Mouse (Mus musculus) gastrocnemius, adult 2 months (tissue): Measurements from ENCODE around the gene Ttll11. TPM values are rescaled to one million over a fixed set of nuclear protein-coding genes. Genes with fewer than 3 reads are reported as not detected.

Experiments
- DNase-seq: peaks from one replicate; pipeline ENCODE4 v3.0.0; 2022
- H3K27ac ChIP-seq: fragments of 200-600 bp; 2 replicates; pipeline ENCODE4 v1.8.1; 2022; ENCODE audit warnings: mild to moderate bottlenecking
- H3K4me3 ChIP-seq: fragments of 200-600 bp; 2 replicates; pipeline ENCODE4 v1.8.1; 2022; ENCODE audit warnings: mild to moderate bottlenecking, moderate library complexity
- CTCF ChIP-seq: fragments of 200-600 bp; IDR thresholded peaks from 2 replicates; pipeline ENCODE4 v1.8.1; 2022; ENCODE audit warnings: antibody characterized with exemption, mild to moderate bottlenecking, moderate library complexity
- intact Hi-C: fragments of 180-260 bp; cut with DNase I; formaldehyde crosslinking; loops from one replicate; pipeline ENCODE4 v1.15.1; 2025
- total RNA-seq, 2 experiments: library from RNA; stranded (reverse); gene quantifications; 2 replicates each; pipeline ENCODE4 v1.2.3; 2021

Ttll11 gene
- total RNA-seq, 2 experiments from 2014 or later: 3.0 to 3.4 TPM

- no peak overlapping the region for H3K27ac ChIP-seq
- no peak overlapping the region for H3K4me3 ChIP-seq
- DNase-seq: peak; percentile 61
- TF ChIP-seq CTCF: no peak
- intact Hi-C loops: no loop called here
Measured at GRCm38 (mm10) chr2:35884296-35884695, 95.4 kb downstream of the Ttll11 start.

DNA sequence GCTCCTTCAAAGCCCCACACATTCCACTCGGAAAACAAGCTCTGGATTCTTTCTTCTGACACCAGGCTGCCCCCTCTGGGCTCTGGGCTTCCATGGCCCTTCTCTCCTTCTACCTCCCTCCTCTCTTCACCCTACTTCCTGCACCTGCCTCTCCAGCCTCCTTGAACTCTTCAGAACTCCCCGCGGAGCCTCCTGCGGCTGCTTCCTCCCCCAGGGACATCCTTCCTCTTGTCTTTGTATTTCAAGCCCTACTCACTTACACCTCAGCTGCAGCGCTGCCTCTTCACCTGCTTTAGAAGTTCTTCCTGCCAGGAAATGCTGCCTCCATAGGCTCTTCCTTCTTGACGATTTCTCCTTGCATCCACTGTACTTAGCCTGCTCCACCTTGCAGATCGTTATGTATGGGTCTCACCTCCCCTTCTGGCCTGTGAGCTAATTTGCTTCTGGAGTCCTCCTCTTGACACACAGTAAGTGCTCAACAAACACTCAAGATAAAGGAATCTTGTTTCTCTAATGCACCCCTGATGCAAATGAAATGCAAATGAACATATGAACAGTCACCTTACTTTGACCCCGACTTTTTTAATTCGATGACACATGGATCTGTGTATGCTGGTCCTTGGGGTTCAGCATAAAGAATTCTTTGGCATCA, 97.3 kb downstream of the Ttll11 start:
- no peak overlapping the region for H3K27ac ChIP-seq
- intact Hi-C loops: no loop called here

GRCm38 (mm10) chr2:35881896-35882295, 97.8 kb downstream of the Ttll11 start:
- no peak overlapping the region for H3K4me3 ChIP-seq
- TF ChIP-seq CTCF: no peak
- DNase-seq: no peak
- peak overlapping the region; percentile 48; the same call in 1 of the 2 replicates for H3K27ac ChIP-seq
- intact Hi-C loops: no loop called here

More for the DNA sequence above, 97.3 kb downstream of the Ttll11 start:
- H3K4me3 ChIP-seq: no peak overlapping the region
- DNase-seq: no peak
- no peak for TF ChIP-seq CTCF

DNA sequence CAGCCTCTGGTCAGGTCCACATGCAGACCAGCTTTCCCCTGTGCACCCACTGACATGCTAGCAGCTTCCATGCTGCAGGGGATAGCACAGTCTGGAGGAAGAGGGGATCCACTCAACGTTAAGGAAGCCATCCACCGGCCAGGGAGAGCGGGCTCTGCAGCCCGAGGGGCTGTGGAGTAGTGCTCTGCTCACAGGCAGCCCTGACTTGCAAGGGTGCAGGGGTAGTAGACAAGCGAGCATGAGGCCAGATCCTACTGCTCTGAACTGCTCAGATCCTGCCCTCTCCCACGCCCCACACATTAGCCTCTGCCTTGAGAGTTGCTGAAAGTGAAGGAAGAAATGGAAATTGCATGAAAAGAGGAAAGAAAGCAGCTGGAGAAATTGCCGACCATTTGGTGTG, 99.4 kb downstream of the Ttll11 start:
- intact Hi-C loops: no loop called here
- TF ChIP-seq CTCF: no peak

GRCm38 (mm10) chr2:35879887-35880286, 99.8 kb downstream of the Ttll11 start:
- H3K4me3 ChIP-seq: no peak overlapping the region
- peak overlapping the region; percentile 35; the same call in 1 of the 2 replicates for H3K27ac ChIP-seq
- no peak for TF ChIP-seq CTCF
- intact Hi-C loops: no loop called here
- no peak for DNase-seq

More for the DNA sequence above, 99.4 kb downstream of the Ttll11 start:
- Histone ChIP-seq H3K27ac (peak overlapping the region; percentile 35), H3K4me3 (no peak overlapping the region)
- DNase-seq: no peak

DNA sequence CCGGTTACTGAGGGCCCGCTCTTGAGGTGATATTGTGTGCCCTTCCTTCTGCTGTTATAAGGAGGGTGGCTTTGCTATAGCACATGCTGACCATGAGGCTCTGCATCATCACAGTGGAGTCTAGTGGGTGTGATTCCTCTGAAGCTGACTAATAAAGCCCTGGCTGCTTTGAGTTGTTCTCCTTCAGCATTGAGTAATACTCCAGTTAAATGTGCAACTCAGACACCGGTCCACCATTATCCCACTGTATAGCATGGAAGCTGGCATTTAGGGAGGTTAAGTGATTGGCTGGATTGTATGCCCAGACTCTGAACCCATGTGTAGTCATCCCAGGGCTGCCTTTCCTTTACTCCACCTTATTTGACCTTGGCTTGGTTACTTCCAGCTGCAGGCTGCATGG, 101.2 kb downstream of the Ttll11 start:
- intact Hi-C loops: no loop called here
- no peak for DNase-seq
- Histone ChIP-seq H3K4me3 (no peak overlapping the region), H3K27ac (no peak overlapping the region)
- TF ChIP-seq CTCF: no peak

DNA sequence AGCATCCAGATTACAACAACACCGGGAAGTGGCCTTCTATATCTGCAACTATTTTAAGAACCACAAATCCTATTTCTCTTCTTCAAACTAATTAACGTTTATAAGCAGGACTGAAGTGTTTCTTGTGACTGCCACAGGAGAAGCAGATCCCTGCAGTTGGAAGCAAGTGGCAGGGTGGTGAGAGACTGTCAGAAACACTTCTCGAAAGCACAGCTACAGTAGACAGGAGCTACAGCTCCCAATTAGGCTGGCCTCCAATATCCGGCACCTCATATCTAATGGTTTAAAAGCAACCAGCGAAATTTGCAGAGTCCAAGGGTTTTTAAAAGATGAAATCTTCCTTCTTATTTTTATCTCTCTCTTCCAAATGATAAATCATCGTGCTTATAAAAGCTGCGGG, 104.1 kb downstream of the Ttll11 start:
- intact Hi-C loops: no loop called here
- TF ChIP-seq CTCF: no peak

DNA sequence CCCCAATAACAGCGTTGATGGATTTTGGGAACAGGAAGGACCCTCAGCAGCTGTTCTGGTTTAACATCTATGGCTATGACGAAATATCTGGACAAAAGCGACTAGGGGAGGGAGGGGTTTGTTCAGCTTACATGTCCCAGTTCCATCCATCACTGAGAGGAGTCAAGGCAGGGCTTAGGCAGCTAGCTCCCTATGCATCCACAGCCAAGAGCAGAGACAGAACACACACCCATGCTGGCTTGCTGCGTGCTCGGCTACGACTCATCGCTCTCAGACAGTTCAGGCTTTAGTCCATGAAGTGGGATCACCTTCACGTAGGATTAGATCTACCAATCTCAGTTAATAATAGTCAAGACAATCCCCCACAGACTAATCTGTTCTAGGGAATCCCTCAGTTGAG, 105.3 kb downstream of the Ttll11 start:
- Histone ChIP-seq H3K27ac (no peak overlapping the region), H3K4me3 (no peak overlapping the region)
- DNase-seq: no peak
- intact Hi-C loops: no loop called here
- no peak for TF ChIP-seq CTCF

More for the DNA sequence above, 104.1 kb downstream of the Ttll11 start:
- no peak overlapping the region for H3K4me3 ChIP-seq
- DNase-seq: no peak
- H3K27ac ChIP-seq: no peak overlapping the region

- DNase-seq: no peak
- Histone ChIP-seq H3K27ac (no peak overlapping the region), H3K4me3 (no peak overlapping the region)
- intact Hi-C loops: no loop called here
- TF ChIP-seq CTCF: peak; percentile 6; the same call in 1 of the 2 replicates
Measured at GRCm38 (mm10) chr2:35869165-35869564, 110.5 kb downstream of the Ttll11 start.

- TF ChIP-seq CTCF: no peak
- intact Hi-C loops: no loop called here
- DNase-seq: no peak
- Histone ChIP-seq H3K27ac (no peak overlapping the region), H3K4me3 (no peak overlapping the region)
Measured at GRCm38 (mm10) chr2:35863284-35863683, 116.4 kb downstream of the Ttll11 start.

GRCm38 (mm10) chr2:35861185-35861584, 118.5 kb downstream of the Ttll11 start:
- no peak overlapping the region for H3K4me3 ChIP-seq
- no peak for TF ChIP-seq CTCF

DNA sequence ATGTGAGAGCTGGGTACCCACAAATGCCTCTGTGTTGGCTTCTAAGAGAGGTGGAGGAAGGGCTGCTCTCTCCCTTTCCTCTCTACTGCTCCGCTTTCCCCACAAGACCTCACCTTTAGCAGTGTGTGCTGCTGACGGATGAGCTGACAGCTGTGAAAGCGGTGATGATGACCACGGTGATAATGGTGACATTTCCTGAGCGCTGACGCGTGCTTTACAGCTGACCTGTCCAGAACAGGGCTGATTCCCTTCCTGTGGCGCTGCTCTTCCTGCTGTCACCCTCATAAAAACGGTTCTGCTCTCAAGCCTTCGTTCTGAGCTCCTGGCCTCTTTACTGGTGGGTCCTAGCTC, 119.3 kb downstream of the Ttll11 start:
- TF ChIP-seq CTCF: no peak
- no peak overlapping the region for H3K27ac ChIP-seq
- intact Hi-C loops: no loop called here
- DNase-seq: no peak
- no peak overlapping the region for H3K4me3 ChIP-seq

More at GRCm38 (mm10) chr2:35861185-35861584, 118.5 kb downstream of the Ttll11 start:
- no peak overlapping the region for H3K27ac ChIP-seq
- intact Hi-C loops: no loop called here
- no peak for DNase-seq

- Histone ChIP-seq H3K27ac (no peak overlapping the region), H3K4me3 (no peak overlapping the region)
- intact Hi-C loops: no loop called here
- TF ChIP-seq CTCF: no peak
- DNase-seq: no peak
Measured at GRCm38 (mm10) chr2:35859708-35860393, 119.9 kb downstream of the Ttll11 start.

DNA sequence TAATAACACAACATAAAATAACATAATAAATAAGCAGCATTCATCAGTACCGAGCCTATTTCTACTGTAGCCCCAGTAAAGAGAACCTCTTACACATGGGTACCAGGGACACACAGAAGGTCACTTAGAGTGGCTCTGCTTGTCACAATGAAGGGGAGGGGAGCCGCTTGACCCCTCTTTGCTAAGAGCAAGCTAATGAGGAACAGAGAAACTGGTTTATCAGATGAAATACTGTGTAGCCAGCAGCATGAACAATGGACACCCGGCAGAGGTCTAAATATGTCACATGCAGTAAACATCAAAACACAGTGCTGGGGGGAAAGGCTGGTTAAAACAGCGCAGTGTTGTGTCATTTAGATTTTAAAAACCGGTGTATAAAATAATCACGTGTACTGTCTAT, 121.4 kb downstream of the Ttll11 start:
- no peak for TF ChIP-seq CTCF
- DNase-seq: no peak
- intact Hi-C loops: no loop called here
- Histone ChIP-seq H3K27ac (no peak overlapping the region), H3K4me3 (no peak overlapping the region)
